Mouse (Mus musculus) erythroid progenitor cell, adult 5-6 weeks (primary cell): ENCODE data around the gene Gcm2. TPM values are rescaled to one million over a fixed set of nuclear protein-coding genes. Genes with fewer than 3 reads are reported as not detected.
A peak's percentile ranks its signal among the peaks of the same experiment; 100 is the strongest.

Experiments used
- ATAC-seq: replicated peaks from 2 replicates; pipeline ENCODE4 v1.8.0; 2016; ENCODE audit warnings: moderate number of reproducible peaks, mild to moderate bottlenecking, moderate TSS enrichment, inconsistent platforms; ENCODE audit not compliant: poor library complexity, low FRiP score, severe bottlenecking
- total RNA-seq, 2 experiments: library from RNA; stranded (forward) in 1 of 2; stranded (reverse) in 1 of 2; fragments of 150-400 nt in 1 of 2; fragments of 186-747, 209-891 nt in 1 of 2; gene quantifications; 2 replicates each; pipeline versions ENCODE4 v1.2.3 to v1.2.4; 2015 to 2017; ENCODE audit warnings: low replicate concordance in 2 of 2

Gcm2 gene
- total RNA-seq (2015; ENCODE audit: low replicate concordance) (not detected in 2 replicates), total RNA-seq (2017; ENCODE audit: low replicate concordance) (not detected in 2 replicates)

- no peak for ATAC-seq
Observed at GRCm38 (mm10) chr13:41110935-41111334, at the start of gene Gcm2. TSS of gene Gcm2 (minus strand) at chr13:41111035.

DNA sequence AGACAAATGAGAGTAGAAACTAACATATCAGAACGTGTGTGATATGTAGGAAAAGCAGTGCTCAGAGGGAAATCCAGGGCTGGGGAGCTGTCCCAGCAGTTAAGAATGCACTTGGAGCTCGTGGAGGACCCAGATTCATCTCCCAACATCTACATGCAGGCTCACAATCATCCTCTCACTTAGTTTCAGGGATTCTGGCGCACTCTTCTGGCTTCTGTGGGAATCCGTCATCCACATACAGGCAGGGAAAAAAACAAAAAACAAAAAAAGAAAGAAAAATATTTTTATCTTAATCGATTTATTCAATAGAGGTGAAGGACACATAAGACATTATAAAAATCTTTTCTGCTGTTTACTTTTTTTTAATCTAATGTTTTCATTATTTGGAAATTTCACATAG is 47.6 kb upstream of the Gcm2 start:
- no peak for ATAC-seq

DNA sequence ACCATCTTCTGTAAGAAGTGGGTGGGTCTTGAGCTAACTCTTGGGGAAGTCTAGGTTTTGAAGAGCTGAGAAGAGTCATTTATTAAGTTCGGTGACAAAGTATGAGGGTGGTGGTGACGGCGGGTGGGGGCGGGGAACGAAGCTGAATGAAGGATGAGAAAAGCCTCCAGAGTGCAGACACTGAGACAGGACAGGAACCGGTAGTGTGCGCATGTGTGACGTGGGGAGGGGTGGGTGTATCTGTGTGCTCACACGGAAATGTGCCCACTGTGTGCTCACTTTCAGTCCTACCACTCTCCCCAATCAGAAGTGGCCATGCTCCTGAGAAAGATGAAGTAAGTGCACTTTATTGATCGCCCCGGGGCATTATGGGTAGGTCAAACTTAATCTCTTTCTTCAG is 42.3 kb upstream of the Gcm2 start:
- no peak for ATAC-seq

- ATAC-seq: peak; percentile 57; the same call in 1 of the 2 replicates
Observed at GRCm38 (mm10) chr13:41146271-41146670, 35.4 kb upstream of the Gcm2 start.

DNA sequence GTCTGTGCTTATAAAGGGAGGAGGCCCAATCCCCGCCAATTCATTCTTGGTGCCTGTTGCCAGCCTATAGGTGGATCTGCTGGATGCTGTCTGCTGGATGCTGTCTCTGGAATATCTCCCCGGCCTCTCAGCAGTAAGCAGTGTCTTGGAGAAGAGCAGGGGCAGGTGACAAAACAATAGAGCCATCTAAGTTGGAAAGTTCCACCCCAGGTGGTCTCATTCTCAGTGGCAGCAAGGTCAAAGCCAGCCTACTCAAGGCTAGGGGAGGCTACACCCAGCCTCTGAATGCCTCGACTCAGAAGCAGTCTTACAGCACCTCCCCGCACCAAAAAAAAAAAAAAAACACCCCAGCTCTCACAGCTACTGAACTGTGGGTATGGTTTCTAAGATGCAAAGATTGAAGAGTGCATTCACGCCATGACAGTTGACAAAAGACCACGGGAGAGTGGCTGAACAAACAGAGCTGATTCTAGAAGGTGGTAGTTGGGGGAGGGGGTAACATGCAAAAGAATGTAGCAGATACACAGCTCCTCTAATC is 34.7 kb upstream of the Gcm2 start:
- ATAC-seq: no peak

DNA sequence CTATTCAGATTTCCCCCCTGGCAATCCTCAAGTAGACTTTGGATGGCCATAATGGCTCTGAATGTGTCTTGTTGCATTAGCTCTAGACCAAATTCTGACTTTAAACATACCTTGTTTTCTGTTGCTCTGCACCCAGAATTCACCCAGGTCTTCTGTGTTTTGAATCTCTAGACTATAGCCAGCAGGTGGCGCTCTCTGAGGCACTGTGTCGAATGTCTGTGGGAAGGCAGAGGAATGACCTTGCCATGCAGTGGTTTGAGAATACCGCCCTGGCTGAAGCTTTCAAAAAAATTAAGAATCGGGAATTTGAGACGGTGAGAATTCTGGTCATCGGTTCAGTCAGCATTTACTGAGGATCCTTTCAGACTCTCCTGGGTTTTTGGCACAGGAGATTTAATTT is 24.1 kb upstream of the Gcm2 start:
- no peak for ATAC-seq

- no peak for ATAC-seq
Observed at GRCm38 (mm10) chr13:41129061-41129460, 18.2 kb upstream of the Gcm2 start.

DNA sequence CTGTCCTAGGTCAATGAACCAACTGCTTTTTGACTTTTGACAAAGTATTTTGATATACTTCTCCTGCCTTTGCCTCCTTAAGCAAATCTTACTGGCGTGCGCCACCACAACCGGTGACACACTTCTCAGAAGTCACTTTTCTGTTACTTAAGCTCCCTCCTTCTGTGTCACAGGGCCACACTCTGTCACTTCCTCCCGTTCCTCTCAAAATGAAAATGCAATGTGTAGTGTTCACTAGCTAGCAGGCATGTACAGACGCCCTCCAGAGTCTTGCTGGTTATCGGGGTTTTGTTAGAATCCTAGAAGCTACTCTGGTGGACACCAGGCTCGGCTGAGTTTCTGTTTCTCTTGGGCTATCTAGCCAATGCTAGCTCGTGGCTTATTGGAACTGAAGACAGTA is 17.5 kb upstream of the Gcm2 start:
- no peak for ATAC-seq

DNA sequence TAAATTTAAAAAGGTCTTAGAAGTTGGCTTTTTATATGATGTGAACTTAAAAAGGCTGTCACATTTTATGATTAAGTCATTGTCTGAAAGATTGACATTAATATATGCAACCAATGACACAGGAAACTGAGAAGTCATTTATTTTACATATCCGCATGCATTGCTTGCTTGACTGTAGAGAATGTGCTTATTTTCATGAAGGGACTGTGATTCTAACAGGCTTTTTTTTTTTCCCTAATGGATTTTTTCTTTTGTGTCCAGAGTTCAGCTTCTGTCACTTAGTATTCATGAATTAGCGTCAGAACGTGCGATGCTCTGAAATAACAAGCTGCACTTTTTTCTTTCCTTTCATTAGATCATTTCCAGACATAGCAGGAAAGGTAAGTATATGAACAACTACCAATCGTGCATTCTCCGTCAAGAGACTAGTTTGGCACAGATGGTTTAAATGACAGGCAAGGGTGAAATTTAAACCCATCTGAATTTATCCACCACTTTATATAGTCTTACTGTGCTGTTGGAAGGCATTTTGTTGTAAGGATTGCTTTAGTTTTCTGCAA is 12.9 kb upstream of the Gcm2 start:
- ATAC-seq: no peak

GRCm38 (mm10) chr13:41119152-41119945 is 8.5 kb upstream of the Gcm2 start:
- ATAC-seq: no peak

DNA sequence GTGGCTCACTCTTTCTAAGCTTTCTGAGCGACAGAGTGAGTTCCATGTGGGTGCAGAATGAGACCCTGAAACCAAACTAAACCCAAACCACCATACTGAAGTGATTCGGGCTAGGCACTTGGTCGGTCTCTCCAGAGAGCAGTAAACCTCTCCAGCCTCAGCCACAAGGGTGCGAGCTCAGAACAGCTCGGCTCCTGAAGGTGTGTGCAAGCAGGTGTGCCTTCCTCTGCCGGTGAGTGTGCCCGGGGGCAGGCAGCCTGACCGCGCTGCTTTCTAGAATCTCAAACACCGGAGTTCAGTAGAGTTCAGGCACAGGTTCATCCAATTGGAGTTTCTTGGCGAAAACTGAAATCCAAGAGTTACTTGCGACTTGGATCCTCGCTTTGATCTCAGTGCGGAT is 3.1 kb upstream of the Gcm2 start, which contains the start of gene Sycp2l:
Gene Sycp2l, plus strand, starts transcription at position 368 of the 400 bp plus-strand sequence.
- ATAC-seq: no peak

DNA sequence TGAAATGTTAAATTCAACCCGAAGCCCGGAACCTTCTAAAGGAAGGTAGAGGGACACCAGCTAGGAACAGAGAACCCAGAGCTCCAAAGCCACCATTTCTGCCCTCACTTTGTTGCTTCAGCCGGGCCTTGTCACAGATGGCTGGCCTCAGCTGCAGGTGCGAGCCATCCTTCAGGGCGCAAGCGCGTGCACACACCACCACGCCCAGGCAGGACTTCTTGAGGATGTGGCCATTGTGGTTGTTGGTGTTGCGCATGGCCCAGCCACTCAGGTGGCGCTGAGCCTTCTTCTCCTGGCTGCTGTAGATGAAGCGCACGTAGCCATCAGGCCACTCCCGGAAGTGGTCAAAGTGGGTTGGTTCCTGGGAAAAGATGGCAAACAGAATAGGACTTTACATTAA is 5.3 kb downstream of the Gcm2 start:
- no peak for ATAC-seq

GRCm38 (mm10) chr13:41103841-41104525 is 6.9 kb downstream of the Gcm2 start:
- no peak; the same call in 1 of the 2 replicates for ATAC-seq

- no peak for ATAC-seq
Observed at GRCm38 (mm10) chr13:41100031-41100430, 10.8 kb downstream of the Gcm2 start.

GRCm38 (mm10) chr13:41098325-41098724 is 12.5 kb downstream of the Gcm2 start:
- ATAC-seq: no peak

DNA sequence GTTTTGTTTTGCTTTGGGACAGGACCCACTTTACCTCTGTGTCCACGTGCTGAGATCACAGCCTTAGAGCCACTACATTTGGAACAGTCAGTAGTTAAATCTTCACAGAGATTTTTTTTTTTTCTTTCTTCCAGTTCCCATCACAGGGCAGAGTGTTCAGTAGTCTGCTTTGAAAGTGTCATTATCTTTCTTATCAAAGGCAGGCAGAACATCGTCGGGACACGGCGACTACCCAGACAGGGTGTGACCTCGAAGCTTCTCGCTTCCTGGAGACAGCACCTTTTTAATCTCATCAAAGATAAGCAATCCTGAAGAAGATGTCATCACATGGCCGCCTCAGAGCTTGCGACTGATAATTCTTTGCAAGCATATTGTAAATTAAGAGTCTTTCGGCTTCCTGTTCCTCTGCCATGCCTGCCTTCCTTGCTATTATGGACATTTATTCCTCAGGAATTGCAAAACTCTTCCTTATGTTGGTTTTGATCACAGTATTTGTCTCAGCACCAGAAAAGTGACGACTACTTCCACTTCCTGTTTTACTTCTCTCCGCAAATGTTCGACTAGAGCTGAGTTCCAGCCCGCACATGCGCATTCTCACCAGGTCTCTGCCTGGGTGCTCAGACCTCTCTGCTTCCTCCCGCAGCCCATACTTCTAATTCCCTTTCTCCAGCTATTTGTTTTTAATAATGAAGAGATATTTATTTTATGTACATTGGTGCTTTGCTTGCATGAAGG is 13.3 kb downstream of the Gcm2 start:
- no peak for ATAC-seq

GRCm38 (mm10) chr13:41094160-41094559 is 16.7 kb downstream of the Gcm2 start:
- no peak for ATAC-seq

DNA sequence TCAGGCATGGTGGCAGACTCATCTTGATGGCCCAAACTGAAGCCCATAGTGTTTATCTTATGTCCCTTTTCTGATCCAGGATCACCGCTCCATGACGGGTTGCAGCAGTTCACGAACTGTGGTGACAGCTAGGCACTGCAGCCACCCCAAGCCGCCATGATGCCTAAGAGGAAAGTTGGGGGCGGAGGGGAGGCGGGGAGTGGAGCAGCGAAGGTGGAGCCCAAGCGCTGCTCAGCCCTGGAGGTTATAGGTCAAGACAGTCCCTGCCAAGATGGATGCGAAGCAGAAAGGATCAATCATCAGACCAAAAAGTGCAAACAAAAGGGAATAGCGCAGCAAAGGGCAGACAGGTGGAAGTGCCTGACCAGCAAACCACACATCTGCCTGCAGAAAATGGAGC is 19.6 kb downstream of the Gcm2 start:
- ATAC-seq: no peak

- ATAC-seq: no peak
Observed at GRCm38 (mm10) chr13:41088746-41089145, 22.1 kb downstream of the Gcm2 start.

GRCm38 (mm10) chr13:41085140-41085539 is 25.7 kb downstream of the Gcm2 start:
- ATAC-seq: 0 out of 2 replicates have a peak, but pooled peaks have one; percentile 70
